Mouse (Mus musculus): ENCODE data around the gene Ryr2.

Gene Ryr2

GRCm38 (mm10) chr13:11532014-11532890 is 574.5 kb downstream of the Ryr2 start:
- DNase-seq = no peak

- DNase-seq = no peak
These were observed 583.1 kb downstream of the Ryr2 start for GRCm38 (mm10) chr13:11523612-11524011.

GRCm38 (mm10) chr13:11520765-11521164 is 586.0 kb downstream of the Ryr2 start:
- no peak for DNase-seq

GRCm38 (mm10) chr13:11511540-11512177 is 595.1 kb downstream of the Ryr2 start:
- DNase-seq = no peak
